Mouse (Mus musculus): ENCODE data around the gene Bud23.

Gene Bud23

GRCm38 (mm10) chr5:135023344-135024173 lies 41.2 kb downstream of the Bud23 start, which contains the start of gene Stx1a:
Gene Stx1a (plus strand): TSS chr5:135023482.
- DNase-seq (ENCODE audit: low spot score in 2 of 2): peak; percentile 82 to 83

- DNase-seq (ENCODE audit: low spot score in 2 of 2): no peak
Observed at GRCm38 (mm10) chr5:135021814-135022213, 42.9 kb downstream of the Bud23 start.

GRCm38 (mm10) chr5:135016224-135016759 lies 48.5 kb downstream of the Bud23 start:
- DNase-seq (ENCODE audit: low spot score in 2 of 2): no peak

GRCm38 (mm10) chr5:135015497-135015896 lies 49.3 kb downstream of the Bud23 start:
- DNase-seq (ENCODE audit: low spot score in 2 of 2): peak; percentile 77 to 89

GRCm38 (mm10) chr5:135012671-135013441 lies 51.9 kb downstream of the Bud23 start:
- peak in 1 of 2 experiments; percentile 67 for DNase-seq (ENCODE audit: low spot score in 2 of 2)

- no peak for DNase-seq (ENCODE audit: low spot score in 2 of 2)
Observed at GRCm38 (mm10) chr5:135011809-135012613, 52.7 kb downstream of the Bud23 start.

GRCm38 (mm10) chr5:135010841-135011743 lies 53.7 kb downstream of the Bud23 start:
- no peak for DNase-seq (ENCODE audit: low spot score in 2 of 2)

GRCm38 (mm10) chr5:135010320-135010709 lies 54.4 kb downstream of the Bud23 start:
- no peak for DNase-seq (ENCODE audit: low spot score in 2 of 2)

GRCm38 (mm10) chr5:135009590-135010319 lies 55.0 kb downstream of the Bud23 start:
- peak; percentile 82 to 84 for DNase-seq (ENCODE audit: low spot score in 2 of 2)

- peak; percentile 94 to 98 for DNase-seq (ENCODE audit: low spot score in 2 of 2)
Observed at GRCm38 (mm10) chr5:135008671-135009589, 55.8 kb downstream of the Bud23 start, which contains the start of gene Abhd11. Gene Abhd11 (plus strand): TSS chr5:135009152.

GRCm38 (mm10) chr5:135007802-135008571 lies 56.8 kb downstream of the Bud23 start:
- no peak for DNase-seq (ENCODE audit: low spot score in 2 of 2)
